8 mouse cellular contexts compared by ENCODE assay signal in the genomic region with DNA sequence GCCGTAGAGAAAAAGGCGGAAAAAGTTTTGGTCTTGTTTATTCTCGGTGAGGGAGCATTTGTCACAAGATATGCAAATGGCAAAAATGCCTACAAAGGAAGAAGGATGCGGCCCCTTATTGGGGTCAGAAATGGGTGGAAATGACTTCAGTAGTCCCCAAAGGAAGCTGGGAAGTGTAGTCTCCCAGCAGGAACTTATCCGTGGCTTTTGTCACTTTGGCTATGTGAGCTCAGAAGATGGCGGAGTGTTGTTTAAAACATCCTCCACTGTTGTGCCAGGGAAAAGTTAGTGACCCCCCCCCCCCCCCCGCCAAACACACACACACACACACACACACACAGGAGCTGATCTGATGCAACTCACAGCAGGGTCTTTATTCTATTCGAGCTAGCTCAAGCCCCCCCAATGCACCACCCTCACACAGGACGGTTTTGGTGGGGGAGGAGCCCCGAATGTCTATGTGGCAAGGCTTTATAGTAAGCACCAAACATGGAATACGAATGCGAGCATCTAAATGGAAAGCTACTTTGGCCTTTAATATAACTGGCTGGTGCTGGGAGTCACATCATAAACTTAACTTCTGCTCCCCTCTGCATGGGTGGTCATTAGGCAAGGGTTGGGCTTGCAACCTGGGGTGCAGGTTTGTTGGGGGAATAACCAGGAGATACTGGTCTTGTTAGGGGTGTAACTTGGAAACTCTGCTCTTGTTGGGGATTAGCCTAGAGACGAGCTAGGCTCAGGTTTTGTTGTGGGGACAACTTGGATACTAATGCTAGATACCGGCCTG. TPM values are rescaled to one million over a fixed set of nuclear protein-coding genes. Genes with fewer than 3 reads are reported as not detected.
A peak's percentile ranks its signal among the peaks of the same experiment; 100 is the strongest.
DNase-seq lines count a peak whose midpoint lies in the region; ATAC-seq and TF ChIP-seq lines count a peak whose summit lies in the region.
"Had no signal": no experiment of that assay in that cellular context is flagged by ENCODE, and none has a peak within 500 bp of the region (broad histone marks: within the 10 kb centered on the region; RNA-seq: fewer than 3 reads in every experiment).

No protein-coding gene starts in this region.

- TF ChIP-seq CTCF in hindbrain, postnatal 0 days (IDR thresholded peaks at IDR 0.05; ENCODE audit: low read depth) = no peak

- no peaks in the 10 kb centered on the region for H3K27me3 ChIP-seq in forebrain, embryonic 15.5 days
- no peaks in the 10 kb centered on the region for H3K27me3 ChIP-seq in hindbrain, postnatal 0 days (ENCODE audit: insufficient read depth, low read length)
- no peaks in the 10 kb centered on the region for H3K27me3 ChIP-seq in stomach, embryonic 14.5 days (ENCODE audit: control insufficient read depth, insufficient read depth, low read length)

- ATAC-seq in forebrain, embryonic 15.5 days (replicated peaks) = peak; percentile 91
- ATAC-seq in hindbrain, postnatal 0 days = peak; percentile 83
- ATAC-seq in stomach, embryonic 14.5 days (ENCODE audit: insufficient number of reproducible peaks, insufficient read depth, low FRiP score, low read depth) = peak; percentile 74; the same call in 1 of the 2 replicates

- peak overlapping the region; percentile 62 for H3K4me3 ChIP-seq in forebrain, embryonic 15.5 days
- peak overlapping the region; percentile 51 for H3K4me3 ChIP-seq in hindbrain, postnatal 0 days (ENCODE audit: low read length)
- H3K4me3 ChIP-seq in stomach, embryonic 14.5 days (ENCODE audit: low read depth, low read length) = peak overlapping the region; percentile 41

- DNase-seq in MN1 (ENCODE audit: low spot score) = peak; percentile 59
- DNase-seq in brain, embryonic 18.5 days (ENCODE audit: low read depth, low spot score) = peak; percentile 89
- peak; percentile 92 for DNase-seq in hindbrain, postnatal 0 days (ENCODE audit: low spot score)
- DNase-seq in left cerebral cortex, adult 9 months (ENCODE audit: low spot score in 2 of 2) = peak; percentile 58 to 81
- peak; percentile 41 to 67 for DNase-seq in lung, postnatal 4 days

- 24% methylated on average over 14 of the region's 14 CpGs for WGBS in forebrain, embryonic 15.5 days
- WGBS in hindbrain, postnatal 0 days = 25% methylated on average over 13 of the region's 14 CpGs
- 27% methylated on average over 14 of the region's 14 CpGs for WGBS in stomach, embryonic 14.5 days

- no peaks in the 10 kb centered on the region for H3K36me3 ChIP-seq in forebrain, embryonic 15.5 days
- no peaks in the 10 kb centered on the region; the same call in 1 of the 2 replicates for H3K36me3 ChIP-seq in hindbrain, postnatal 0 days (ENCODE audit: insufficient read depth, low read length)
- no peaks in the 10 kb centered on the region for H3K36me3 ChIP-seq in stomach, embryonic 14.5 days (ENCODE audit: control insufficient read depth, insufficient read depth, low read length)

- no peaks in the 10 kb centered on the region for H3K9me3 ChIP-seq in forebrain, embryonic 15.5 days
- H3K9me3 ChIP-seq in hindbrain, postnatal 0 days (ENCODE audit: low read length) = no peaks in the 10 kb centered on the region
- no peaks in the 10 kb centered on the region for H3K9me3 ChIP-seq in stomach, embryonic 14.5 days (ENCODE audit: control insufficient read depth, low read depth, low read length)

- H3K27ac ChIP-seq in forebrain, embryonic 15.5 days (replicated peaks) = peak overlapping the region; percentile 100
- peak overlapping the region; percentile 99 for H3K27ac ChIP-seq in hindbrain, postnatal 0 days
- H3K27ac ChIP-seq in stomach, embryonic 14.5 days (ENCODE audit: low read length) = peak overlapping the region; percentile 96

- peaks cover 18% of the 10 kb centered on the region for H3K4me1 ChIP-seq in forebrain, embryonic 15.5 days
- H3K4me1 ChIP-seq in hindbrain, postnatal 0 days (ENCODE audit: insufficient read depth, low read length) = peaks cover 8% of the 10 kb centered on the region; the same call in 1 of the 2 replicates
- H3K4me1 ChIP-seq in stomach, embryonic 14.5 days (ENCODE audit: control insufficient read depth, insufficient read depth, low read length) = no peaks in the 10 kb centered on the region

- peak overlapping the region; percentile 86 for H3K9ac ChIP-seq in forebrain, embryonic 15.5 days (replicated peaks)
- H3K9ac ChIP-seq in hindbrain, postnatal 0 days (replicated peaks; ENCODE audit: low read length) = peak overlapping the region; percentile 74
- peak overlapping the region; percentile 77 for H3K9ac ChIP-seq in stomach, embryonic 14.5 days (replicated peaks; ENCODE audit: low read depth, low read length)

- peak overlapping the region; percentile 79 for H3K4me2 ChIP-seq in forebrain, embryonic 15.5 days (replicated peaks)
- peak overlapping the region; percentile 77 for H3K4me2 ChIP-seq in hindbrain, postnatal 0 days (ENCODE audit: low read depth, low read length)
- H3K4me2 ChIP-seq in stomach, embryonic 14.5 days (replicated peaks; ENCODE audit: low read depth, low read length) = peak overlapping the region; percentile 82

RNA-seq across cellular contexts. Expression of a gene that starts 0.7 kb away (rescaled TPM):
- polyA plus RNA-seq in forebrain, embryonic 15.5 days (2015; fragmentation: Nextera tagmentation; extraction: Ambion mirVana) = 15.4 and 18.0 TPM in 2 replicates
- total RNA-seq in hindbrain, postnatal 0 days (2014; rRNA removed) = 32.0 and 50.1 TPM in 2 replicates
- polyA plus RNA-seq in hindbrain, postnatal 0 days (2015; fragmentation: Nextera tagmentation; extraction: Ambion mirVana) = 14.2 and 15.7 TPM in 2 replicates
- 4.6 and 7.7 TPM in 2 replicates for polyA plus RNA-seq in stomach, embryonic 14.5 days (2014; fragmentation: Nextera tagmentation; extraction: Ambion mirVana)

RNA-seq across cellular contexts. Expression of a gene that starts 17.3 kb away (rescaled TPM):
- polyA plus RNA-seq in forebrain, embryonic 15.5 days (2015; fragmentation: Nextera tagmentation; extraction: Ambion mirVana) = 3.0 and 3.4 TPM in 2 replicates
- 2.7 and 4.3 TPM in 2 replicates for total RNA-seq in hindbrain, postnatal 0 days (2014; rRNA removed)
- polyA plus RNA-seq in hindbrain, postnatal 0 days (2015; fragmentation: Nextera tagmentation; extraction: Ambion mirVana) = 10.0 and 10.4 TPM in 2 replicates
- 88.6 and 91.1 TPM in 2 replicates for polyA plus RNA-seq in stomach, embryonic 14.5 days (2014; fragmentation: Nextera tagmentation; extraction: Ambion mirVana)

RNA-seq across cellular contexts. Expression of a gene that starts 17.9 kb away (rescaled TPM):
- 199 and 211 TPM in 2 replicates for polyA plus RNA-seq in forebrain, embryonic 15.5 days (2015; fragmentation: Nextera tagmentation; extraction: Ambion mirVana)
- total RNA-seq in hindbrain, postnatal 0 days (2014; rRNA removed) = 407 and 443 TPM in 2 replicates
- polyA plus RNA-seq in hindbrain, postnatal 0 days (2015; fragmentation: Nextera tagmentation; extraction: Ambion mirVana) = 446 and 455 TPM in 2 replicates
- polyA plus RNA-seq in stomach, embryonic 14.5 days (2014; fragmentation: Nextera tagmentation; extraction: Ambion mirVana) = 25.7 and 27.5 TPM in 2 replicates

RNA-seq across cellular contexts. Expression of a gene that starts 34.1 kb away (rescaled TPM):
- polyA plus RNA-seq in forebrain, embryonic 15.5 days (2015; fragmentation: Nextera tagmentation; extraction: Ambion mirVana) = not detected in 2 replicates
- total RNA-seq in hindbrain, postnatal 0 days (2014; rRNA removed) = not detected in 2 replicates
- polyA plus RNA-seq in hindbrain, postnatal 0 days (2015; fragmentation: Nextera tagmentation; extraction: Ambion mirVana) = not detected in 2 replicates
- polyA plus RNA-seq in stomach, embryonic 14.5 days (2014; fragmentation: Nextera tagmentation; extraction: Ambion mirVana) = not detected in 2 replicates
- polyA plus RNA-seq: large intestine, adult 2 months had no signal

RNA-seq across cellular contexts. Expression of a gene that starts 38.4 kb away (rescaled TPM):
- polyA plus RNA-seq in forebrain, embryonic 15.5 days (2015; fragmentation: Nextera tagmentation; extraction: Ambion mirVana) = 34.9 and 35.8 TPM in 2 replicates
- 83.1 and 86.9 TPM in 2 replicates for total RNA-seq in hindbrain, postnatal 0 days (2014; rRNA removed)
- 40.6 and 41.2 TPM in 2 replicates for polyA plus RNA-seq in hindbrain, postnatal 0 days (2015; fragmentation: Nextera tagmentation; extraction: Ambion mirVana)
- 27.1 and 27.5 TPM in 2 replicates for polyA plus RNA-seq in stomach, embryonic 14.5 days (2014; fragmentation: Nextera tagmentation; extraction: Ambion mirVana)

Comparison
In these comparisons a context has a peak if more than half of its experiments do, and no peak if none do; other contexts are left out.
1. Peak in every context shown above with its lines: DNase-seq, ATAC-seq, H3K4me3 ChIP-seq and H3K27ac ChIP-seq.